In the genomic region with DNA sequence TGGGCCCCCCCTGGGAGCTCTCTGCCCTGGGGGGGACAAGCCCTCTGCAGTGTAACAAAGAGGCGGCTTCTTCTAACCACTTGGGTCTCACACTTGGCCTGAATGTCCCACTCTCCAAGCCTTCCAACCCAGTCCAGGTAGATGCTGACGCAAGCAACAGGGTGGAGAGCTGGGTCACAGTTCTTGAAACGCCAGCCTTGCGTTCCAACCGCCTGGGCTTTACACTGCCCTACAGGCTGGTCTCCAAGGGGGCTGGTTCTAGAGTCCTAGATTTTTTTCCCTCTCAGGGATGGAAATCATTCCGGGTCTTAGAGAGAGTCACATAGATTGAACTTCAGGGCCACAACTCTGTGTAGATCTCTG, we compare ENCODE assay signal across 25 mouse cellular contexts. TPM values are rescaled to one million over a fixed set of nuclear protein-coding genes. Genes with fewer than 3 reads are reported as not detected.
"Had no signal": no experiment of that assay in that cellular context is flagged by ENCODE, and none has a peak within 500 bp of the region (broad histone marks: within the 10 kb centered on the region; RNA-seq: fewer than 3 reads in every experiment).

No protein-coding gene starts in this region.

- H3K27me3 ChIP-seq: limb, embryonic 13.5 days; liver, embryonic 12.5 days; liver, embryonic 15.5 days; lung, embryonic 15.5 days; midbrain, embryonic 13.5 days; neural tube, embryonic 13.5 days; stomach, embryonic 15.5 days had no signal

- H3K4me2 ChIP-seq: limb, embryonic 13.5 days; liver, embryonic 12.5 days; liver, embryonic 15.5 days; lung, embryonic 15.5 days; midbrain, embryonic 13.5 days; neural tube, embryonic 13.5 days; stomach, embryonic 15.5 days had no signal

- ATAC-seq: liver, embryonic 12.5 days; midbrain, embryonic 13.5 days; midbrain, embryonic 16.5 days had no signal

- H3K9me3 ChIP-seq: limb, embryonic 10.5 days; limb, embryonic 13.5 days; liver, embryonic 15.5 days; lung, embryonic 15.5 days; midbrain, embryonic 10.5 days; midbrain, embryonic 13.5 days; neural tube, embryonic 13.5 days; stomach, embryonic 15.5 days had no signal

- H3K4me3 ChIP-seq: layer of hippocampus, adult 2 months; limb, embryonic 10.5 days; limb, embryonic 13.5 days; liver, embryonic 12.5 days; liver, embryonic 15.5 days; lung, embryonic 15.5 days; megakaryocyte, embryonic 14.5 days; midbrain, embryonic 10.5 days; midbrain, embryonic 13.5 days; myocyte; neural tube, embryonic 13.5 days; stomach, embryonic 15.5 days had no signal

- H3K27ac ChIP-seq: layer of hippocampus, adult 2 months; limb, embryonic 10.5 days; limb, embryonic 13.5 days; liver, embryonic 12.5 days; liver, embryonic 15.5 days; lung, embryonic 15.5 days; midbrain, embryonic 10.5 days; midbrain, embryonic 13.5 days; neural tube, embryonic 13.5 days; stomach, embryonic 15.5 days had no signal

- H3K9ac ChIP-seq: limb, embryonic 13.5 days; liver, embryonic 12.5 days; liver, embryonic 15.5 days; lung, embryonic 15.5 days; midbrain, embryonic 13.5 days; neural tube, embryonic 13.5 days; stomach, embryonic 15.5 days had no signal

- H3K4me1 ChIP-seq: lung, embryonic 15.5 days; midbrain, embryonic 13.5 days; neural tube, embryonic 13.5 days; stomach, embryonic 15.5 days had no signal

- H3K36me3 ChIP-seq: limb, embryonic 10.5 days; limb, embryonic 13.5 days; liver, embryonic 12.5 days; liver, embryonic 15.5 days; lung, embryonic 15.5 days; midbrain, embryonic 10.5 days; midbrain, embryonic 13.5 days; neural tube, embryonic 13.5 days; stomach, embryonic 15.5 days had no signal

- DNase-seq: kidney, adult 2 months; kidney, postnatal 25 days; layer of hippocampus, adult 9-11 months; liver; lung, adult 18-20 months; lung, postnatal 10 days; lung, postnatal 36 days; retina, postnatal 1 day; right cerebral cortex, postnatal 25 days; spleen, adult 18-20 months; thymus, postnatal 36 days had no signal

RNA-seq across cellular contexts. Expression of gene Ak7, which starts 30.1 kb away (rescaled TPM):
- total RNA-seq: monocyte, adult 5-6 weeks had no signal
